ENCODE assay signal across 28 mouse cellular contexts in genomic region chr2:135680406-135681134, GRCm38 (mm10). TPM values are rescaled to one million over a fixed set of nuclear protein-coding genes. Genes with fewer than 3 reads are reported as not detected.
DNase-seq lines count a peak whose midpoint lies in the region; ATAC-seq and TF ChIP-seq lines count a peak whose summit lies in the region.
"Had no signal": no experiment of that assay in that cellular context is flagged by ENCODE, and none has a peak within 500 bp of the region (broad histone marks: within the 10 kb centered on the region; RNA-seq: fewer than 3 reads in every experiment).

No protein-coding gene starts in this region.

- peak overlapping the region; percentile 59 for H3K27ac ChIP-seq in heart, adult 2 months
- no peak overlapping the region for H3K27ac ChIP-seq in heart, embryonic 12.5 days (ENCODE audit: poor library complexity, severe bottlenecking)
- H3K27ac ChIP-seq in kidney, postnatal 0 days: peak overlapping the region; percentile 5; the same call in 1 of the 2 replicates
- H3K27ac ChIP-seq in ES-E14 (ENCODE audit: insufficient read depth, low read depth, low read length, poor library complexity, severe bottlenecking): 0 out of 2 replicates have a peak overlapping the region, but pooled peaks have one; percentile 35
- H3K27ac ChIP-seq: forebrain, embryonic 12.5 days; hindbrain, embryonic 12.5 days; layer of hippocampus, adult 2 months; limb, embryonic 10.5 days; macrophage; neural tube, embryonic 15.5 days; stomach, embryonic 15.5 days had no signal

- TF ChIP-seq CTCF in heart, adult 2 months (IDR thresholded peaks at IDR 0.05): no peak
- TF ChIP-seq CTCF in kidney, postnatal 0 days (IDR thresholded peaks at IDR 0.05; ENCODE audit: low read depth): no peak

- H3K4me1 ChIP-seq in heart, adult 2 months (ENCODE audit: control insufficient read depth, insufficient read depth, low read length): peaks cover 15% of the 10 kb centered on the region
- H3K4me1 ChIP-seq in heart, embryonic 12.5 days (replicated peaks): peaks cover 9% of the 10 kb centered on the region
- 0 out of 2 replicates have a peak, but pooled peaks cover 4% of the 10 kb centered on the region for H3K4me1 ChIP-seq in kidney, postnatal 0 days (replicated peaks; ENCODE audit: insufficient read depth, low read length)
- peaks cover 0 to 10% of the 10 kb centered on the region in 2 experiments; a peak in 3 of 4 replicates for H3K4me1 ChIP-seq in ES-E14 (ENCODE audit: control insufficient read depth in 2 of 2, insufficient read depth in 2 of 2, low read length in 2 of 2, poor library complexity in 1 of 2)
- H3K4me1 ChIP-seq: neural tube, embryonic 15.5 days; stomach, embryonic 15.5 days had no signal

- no peak for DNase-seq in heart, adult 2 months
- DNase-seq in kidney, postnatal 0 days (ENCODE audit: low spot score): no peak
- no peak for DNase-seq in kidney, postnatal 25 days
- DNase-seq in ES-E14 (ENCODE audit: low read depth, low spot score): no peak
- peak; percentile 89 for DNase-seq in fat pad, adult 2 months (ENCODE audit: extremely low read depth, low read depth, low spot score)
- no peak for DNase-seq in thymus, postnatal 10 days (ENCODE audit: low spot score in 2 of 2)
- DNase-seq in yolk sac, embryonic 10.5 days (ENCODE audit: low spot score): no peak
- DNase-seq: adrenal gland, adult 2 months; cerebellum, adult 11-12 months; cerebellum, postnatal 10 days; heart, postnatal 14 days; kidney, adult 18-20 months; liver; right cerebral cortex, adult 18-20 months; right cerebral cortex, postnatal 4 days; thymus, adult 2 months had no signal

- in situ Hi-C loops in ES-E14 (cut with MboI; ENCODE audit: low sequenced_read_pairs in 2 of 2, unreplicated experiment in 2 of 2): no loop called here

- TF ChIP-seq POLR2A in heart, adult 2 months (IDR thresholded peaks at IDR 0.05; ENCODE audit: insufficient read depth, low read depth, low read length): no peak

- H3K9ac ChIP-seq in heart, adult 2 months (ENCODE audit: low read depth, low read length): no peak overlapping the region
- no peak overlapping the region for H3K9ac ChIP-seq in heart, embryonic 12.5 days
- H3K9ac ChIP-seq in kidney, postnatal 0 days (ENCODE audit: low read depth, low read length): no peak overlapping the region
- H3K9ac ChIP-seq in ES-E14 (ENCODE audit: insufficient read depth, low read depth, low read length, poor library complexity, severe bottlenecking): no peak overlapping the region
- H3K9ac ChIP-seq: forebrain, embryonic 12.5 days; hindbrain, embryonic 12.5 days; neural tube, embryonic 15.5 days; stomach, embryonic 15.5 days had no signal

- peaks cover 4% of the 10 kb centered on the region; the same call in 1 of the 2 replicates for H3K79me2 ChIP-seq in heart, adult 2 months (replicated peaks; ENCODE audit: control insufficient read depth, insufficient read depth, low read length)

- H3K4me2 ChIP-seq in heart, embryonic 12.5 days: no peak overlapping the region
- H3K4me2 ChIP-seq in kidney, postnatal 0 days (ENCODE audit: low read length): no peak overlapping the region
- H3K4me2 ChIP-seq: forebrain, embryonic 12.5 days; heart, embryonic 11.5 days; hindbrain, embryonic 12.5 days; midbrain, embryonic 11.5 days; neural tube, embryonic 15.5 days; stomach, embryonic 15.5 days had no signal

- no peak overlapping the region for H3K4me3 ChIP-seq in heart, adult 2 months
- H3K4me3 ChIP-seq in heart, embryonic 12.5 days: no peak overlapping the region
- H3K4me3 ChIP-seq in kidney, postnatal 0 days (replicated peaks; ENCODE audit: low read depth, low read length): no peak overlapping the region
- no peak overlapping the region for H3K4me3 ChIP-seq in ES-E14 (ENCODE audit: insufficient read depth in 1 of 2, low read depth in 1 of 2, low read length in 2 of 2, poor library complexity in 1 of 2, severe bottlenecking in 1 of 2)
- H3K4me3 ChIP-seq: forebrain, embryonic 12.5 days; hindbrain, embryonic 12.5 days; layer of hippocampus, adult 2 months; limb, embryonic 10.5 days; neural tube, embryonic 15.5 days; stomach, embryonic 15.5 days had no signal

- no peaks in the 10 kb centered on the region for H3K9me3 ChIP-seq in heart, embryonic 12.5 days (replicated peaks)
- H3K9me3 ChIP-seq in kidney, postnatal 0 days (replicated peaks; ENCODE audit: low read length): no peaks in the 10 kb centered on the region
- H3K9me3 ChIP-seq in ES-E14 (ENCODE audit: control insufficient read depth, insufficient read depth, low read depth, low read length): no peaks in the 10 kb centered on the region
- H3K9me3 ChIP-seq: forebrain, embryonic 12.5 days; hindbrain, embryonic 12.5 days; limb, embryonic 10.5 days; neural tube, embryonic 15.5 days; stomach, embryonic 15.5 days had no signal

- intact Hi-C loops in heart, adult 2 months (cut with DNase I): loop anchor here (1.0 kb wide), 1 partner anchor 12 kb away; no protein-coding TSS in a partner anchor

- TF ChIP-seq EP300 in heart, adult 2 months (IDR thresholded peaks at IDR 0.05; ENCODE audit: insufficient read depth, low read depth, low read length): no peak

- ATAC-seq in heart, embryonic 12.5 days (ENCODE audit: insufficient number of reproducible peaks, low FRiP score): no peak
- no peak for ATAC-seq in kidney, postnatal 0 days (replicated peaks; ENCODE audit: low FRiP score, low read depth)
- ATAC-seq: CD4-positive, CD25-positive, alpha-beta regulatory T cell, adult 4 months; inflammation-experienced regulatory T-cells, adult 6 months had no signal

- H3K27me3 ChIP-seq in heart, adult 2 months (ENCODE audit: control insufficient read depth, insufficient read depth, low read length): no peaks in the 10 kb centered on the region
- no peaks in the 10 kb centered on the region for H3K27me3 ChIP-seq in heart, embryonic 12.5 days (replicated peaks)
- H3K27me3 ChIP-seq in kidney, postnatal 0 days (ENCODE audit: insufficient read depth, low read length): no peaks in the 10 kb centered on the region
- H3K27me3 ChIP-seq: forebrain, embryonic 12.5 days; hindbrain, embryonic 12.5 days; neural tube, embryonic 15.5 days; stomach, embryonic 15.5 days had no signal

- peaks cover 13% of the 10 kb centered on the region for H3K36me3 ChIP-seq in heart, adult 2 months (ENCODE audit: control insufficient read depth, insufficient read depth, low read length)
- H3K36me3 ChIP-seq in heart, embryonic 12.5 days: 0 out of 2 replicates have a peak, but pooled peaks cover under 1% of the 10 kb centered on the region
- no peaks in the 10 kb centered on the region for H3K36me3 ChIP-seq in kidney, postnatal 0 days (ENCODE audit: insufficient read depth, low read length)
- no peaks in the 10 kb centered on the region for H3K36me3 ChIP-seq in ES-E14 (ENCODE audit: control insufficient read depth, insufficient read depth, low read length, poor library complexity, severe bottlenecking)
- H3K36me3 ChIP-seq: forebrain, embryonic 12.5 days; hindbrain, embryonic 12.5 days; limb, embryonic 10.5 days; neural tube, embryonic 15.5 days; stomach, embryonic 15.5 days had no signal

- 55% methylated on average over 5 of the region's 5 CpGs for WGBS in heart, adult 2 months
- 82% methylated on average over 5 of the region's 5 CpGs for WGBS in heart, embryonic 12.5 days
- 65% methylated on average over 5 of the region's 5 CpGs for WGBS in kidney, postnatal 0 days

TF ChIP-seq in ES-E14, 5 proteins besides CTCF, POLR2A, EP300 and RAD21:
- TF ChIP-seq ZNF384 (IDR thresholded peaks at IDR 0.05; ENCODE audit: low read depth, low read length) (no peak), CHD2 (IDR thresholded peaks at IDR 0.05; ENCODE audit: low read depth, low read length) (no peak)

RNA-seq across cellular contexts. Expression of gene Plcb4, which starts 21.8 kb away (rescaled TPM):
- total RNA-seq in heart, adult 2 months (2021): 10 to 100 TPM; 55.0 to 60.2 TPM
- polyA plus RNA-seq in heart, adult 2 months (2012; rRNA removed): 23.1 and 47.5 TPM in 2 replicates
- 33.2 and 34.4 TPM in 2 replicates for polyA plus RNA-seq in heart, embryonic 12.5 days (2016; fragmentation: Nextera tagmentation; extraction: Ambion mirVana)
- polyA plus RNA-seq in kidney, postnatal 0 days (2015; fragmentation: Nextera tagmentation; extraction: Ambion mirVana): 8.6 and 11.9 TPM in 2 replicates
- 24.0 and 31.6 TPM in 2 replicates for total RNA-seq in ES-E14 (2012; rRNA removed)
